Mouse (Mus musculus) CH12.LX (cell line): ENCODE measurements around the gene Zdhhc19. TPM values are rescaled to one million over a fixed set of nuclear protein-coding genes. Genes with fewer than 3 reads are reported as not detected.

ENCODE experiments used
- DNase-seq: peaks from one replicate; pipeline ENCODE4 v3.0.0-alpha.2; 2013; ENCODE audit errors: extremely low read depth
- H3K27ac ChIP-seq: 2 replicates; pipeline ENCODE4 v1.5.1; 2012; ENCODE audit warnings: low read depth, mild to moderate bottlenecking, control low read depth, moderate library complexity; ENCODE audit not compliant: insufficient read depth
- H3K27me3 ChIP-seq: replicated peaks from 2 replicates; pipeline ENCODE3; 2012; ENCODE audit warnings: inconsistent platforms
- H3K36me3 ChIP-seq, 2 experiments: replicated peaks in 1 of 2; 2 replicates each; pipeline versions ENCODE3 to v1.6.1; 2012; ENCODE audit warnings: inconsistent platforms in 1 of 2, low read length in 1 of 2, mild to moderate bottlenecking in 1 of 2, mixed read lengths in 1 of 2, moderate library complexity in 1 of 2; ENCODE audit not compliant: control insufficient read depth in 1 of 2, insufficient read depth in 1 of 2
- H3K4me1 ChIP-seq, 2 experiments: 2 replicates each; pipeline ENCODE4 v1.6.1; 2012; ENCODE audit warnings: inconsistent platforms in 1 of 2, moderate library complexity in 1 of 2; ENCODE audit not compliant: insufficient read depth in 2 of 2, control insufficient read depth in 1 of 2
- H3K4me2 ChIP-seq: 2 replicates; pipeline ENCODE4 v1.6.1; 2012; ENCODE audit warnings: low read depth, mild to moderate bottlenecking, control low read depth; ENCODE audit not compliant: poor library complexity, insufficient read depth, severe bottlenecking
- H3K4me3 ChIP-seq, 3 experiments: fragments of 150-350 bp in 1 of 3; sonication (generic) in 1 of 3; replicated peaks in 1 of 3; 2 replicates each; pipeline versions ENCODE3 to v1.5.1; 2011 to 2012; ENCODE audit warnings: low read depth in 2 of 3, low read length in 2 of 3, mild to moderate bottlenecking in 2 of 3, moderate library complexity in 2 of 3, control low read depth in 1 of 3, improper control_type of control experiment in 1 of 3, inconsistent platforms in 1 of 3, mixed read lengths in 1 of 3; ENCODE audit not compliant: poor library complexity in 1 of 3
- H3K79me2 ChIP-seq: replicated peaks from 2 replicates; pipeline ENCODE4 v1.6.1; 2012; ENCODE audit warnings: mild to moderate bottlenecking, moderate library complexity; ENCODE audit not compliant: control insufficient read depth, poor library complexity, insufficient read depth, severe bottlenecking; ENCODE audit errors: extremely low read depth
- H3K9ac ChIP-seq: 2 replicates; pipeline ENCODE4 v1.6.1; 2012; ENCODE audit warnings: low read depth, mild to moderate bottlenecking, control low read depth, moderate library complexity; ENCODE audit not compliant: insufficient read depth
- H3K9me3 ChIP-seq: replicated peaks from 2 replicates; pipeline ENCODE3; 2012; ENCODE audit warnings: low read length, inconsistent platforms, mixed read lengths
- CTCF ChIP-seq, 2 experiments: IDR thresholded peaks in 1 of 2; conservative IDR thresholded peaks in 1 of 2; 2 replicates each; pipeline ENCODE4 v1.5.1; 2011 to 2012; ENCODE audit warnings: low read depth in 2 of 2, low read length in 2 of 2, improper control_type of control experiment in 1 of 2, inconsistent platforms in 1 of 2, mild to moderate bottlenecking in 1 of 2, moderate library complexity in 1 of 2
- E2F4 ChIP-seq: IDR thresholded peaks from 2 replicates; pipeline ENCODE4 v1.6.1; 2011; ENCODE audit warnings: low read depth, low read length, improper control_type of control experiment; ENCODE audit not compliant: insufficient replicate concordance
- ELF1 ChIP-seq: IDR thresholded peaks from 2 replicates; pipeline ENCODE4 v1.6.1; 2014; ENCODE audit warnings: low read depth, mild to moderate bottlenecking, inconsistent platforms, low read length, improper control_type of control experiment
- EP300 ChIP-seq: IDR thresholded peaks from 2 replicates; pipeline ENCODE4 v1.6.1; 2011; ENCODE audit warnings: low read length, improper control_type of control experiment
- ETS1 ChIP-seq: conservative IDR thresholded peaks from 2 replicates; pipeline ENCODE4 v1.6.1; 2012; ENCODE audit warnings: low read depth, mild to moderate bottlenecking, inconsistent platforms, low read length, improper control_type of control experiment, moderate library complexity
- GABPA ChIP-seq: IDR thresholded peaks from 2 replicates; pipeline ENCODE4 v1.6.1; 2012; ENCODE audit warnings: low read depth, low read length, improper control_type of control experiment, inconsistent platforms; ENCODE audit not compliant: insufficient replicate concordance
- HCFC1 ChIP-seq: IDR thresholded peaks from 2 replicates; pipeline ENCODE4 v1.6.1; 2012; ENCODE audit warnings: low read depth, mild to moderate bottlenecking, inconsistent platforms, low read length, improper control_type of control experiment
- IRF4 ChIP-seq: IDR thresholded peaks from 2 replicates; pipeline ENCODE4 v1.6.1; 2014; ENCODE audit warnings: low read depth, mild to moderate bottlenecking, inconsistent platforms, low read length, improper control_type of control experiment
- JUN ChIP-seq: IDR thresholded peaks from 2 replicates; pipeline ENCODE4 v1.6.1; 2011; ENCODE audit warnings: low read depth, mild to moderate bottlenecking, low read length, improper control_type of control experiment, moderate library complexity; ENCODE audit not compliant: insufficient read depth
- JUND ChIP-seq: conservative IDR thresholded peaks from 2 replicates; pipeline ENCODE4 v1.6.1; 2011; ENCODE audit warnings: low read depth, low read length, improper control_type of control experiment
- KAT2A ChIP-seq: IDR thresholded peaks from 2 replicates; pipeline ENCODE4 v1.6.1; 2012; ENCODE audit warnings: low read length, improper control_type of control experiment, inconsistent platforms; ENCODE audit not compliant: insufficient replicate concordance
- MAFK ChIP-seq: IDR thresholded peaks from 2 replicates; pipeline ENCODE4 v1.6.1; 2011; ENCODE audit warnings: low read length, improper control_type of control experiment; ENCODE audit not compliant: insufficient replicate concordance
- MEF2A ChIP-seq: IDR thresholded peaks from 2 replicates; pipeline ENCODE4 v1.6.1; 2014; ENCODE audit warnings: low read depth, mild to moderate bottlenecking, inconsistent platforms, low read length, improper control_type of control experiment, borderline replicate concordance
- MXI1 ChIP-seq: IDR thresholded peaks from 2 replicates; pipeline ENCODE4 v1.6.1; 2011; ENCODE audit warnings: mild to moderate bottlenecking, low read depth, low read length, improper control_type of control experiment
- MYC ChIP-seq: IDR thresholded peaks from 2 replicates; pipeline ENCODE4 v1.6.1; 2011; ENCODE audit warnings: low read depth, mild to moderate bottlenecking, improper control_type of control experiment, low read length
- NRF1 ChIP-seq: IDR thresholded peaks from 2 replicates; pipeline ENCODE4 v1.6.1; 2014; ENCODE audit warnings: low read depth, mild to moderate bottlenecking, inconsistent platforms, low read length, improper control_type of control experiment, moderate library complexity
- PAX5 ChIP-seq: IDR thresholded peaks from 2 replicates; pipeline ENCODE4 v1.6.1; 2012; ENCODE audit warnings: low read length, inconsistent platforms, mixed read lengths
- POLR2A ChIP-seq: IDR thresholded peaks from 2 replicates; pipeline ENCODE4 v1.6.1; 2011; ENCODE audit warnings: low read depth, mild to moderate bottlenecking, improper control_type of control experiment, low read length
- POLR2AphosphoS2 ChIP-seq: IDR thresholded peaks from 2 replicates; pipeline ENCODE4 v1.6.1; 2011; ENCODE audit warnings: low read depth, low read length, improper control_type of control experiment
- RAD21 ChIP-seq: IDR thresholded peaks from 2 replicates; pipeline ENCODE4 v1.6.1; 2011; ENCODE audit warnings: low read depth, mild to moderate bottlenecking, low read length, improper control_type of control experiment, moderate library complexity
- SIN3A ChIP-seq: IDR thresholded peaks from 2 replicates; pipeline ENCODE4 v1.6.1; 2012; ENCODE audit warnings: low read length, improper control_type of control experiment, inconsistent platforms
- TBP ChIP-seq: conservative IDR thresholded peaks from 2 replicates; pipeline ENCODE4 v1.6.1; 2011; ENCODE audit warnings: low read depth, low read length, improper control_type of control experiment
- TCF12 ChIP-seq: IDR thresholded peaks from 2 replicates; pipeline ENCODE4 v1.6.1; 2014; ENCODE audit warnings: low read depth, mild to moderate bottlenecking, inconsistent platforms, low read length, improper control_type of control experiment
- UBTF ChIP-seq: IDR thresholded peaks from 2 replicates; pipeline ENCODE4 v1.6.1; 2012; ENCODE audit warnings: low read depth, mild to moderate bottlenecking, inconsistent platforms, low read length, improper control_type of control experiment, moderate library complexity
- USF1 ChIP-seq: IDR thresholded peaks from 2 replicates; pipeline ENCODE4 v1.6.1; 2014; ENCODE audit warnings: low read depth, mild to moderate bottlenecking, inconsistent platforms, low read length, improper control_type of control experiment
- USF2 ChIP-seq: conservative IDR thresholded peaks from 2 replicates; pipeline ENCODE4 v1.6.1; 2011; ENCODE audit warnings: low read depth, low read length, improper control_type of control experiment
- ZC3H11A ChIP-seq: IDR thresholded peaks from 2 replicates; pipeline ENCODE4 v1.6.1; 2012; ENCODE audit warnings: low read depth, mild to moderate bottlenecking, inconsistent platforms, low read length, improper control_type of control experiment
- ZKSCAN1 ChIP-seq: IDR thresholded peaks from 2 replicates; pipeline ENCODE4 v1.6.1; 2012; ENCODE audit warnings: low read depth, inconsistent platforms, low read length, improper control_type of control experiment, borderline replicate concordance
- ZNF384 ChIP-seq: IDR thresholded peaks from 2 replicates; pipeline ENCODE4 v1.6.1; 2012; ENCODE audit warnings: low read depth, low read length, improper control_type of control experiment, inconsistent platforms
- dilution Hi-C: fragments of 300-500 bp; cut with MboI; formaldehyde crosslinking; loops from 2 replicates; pipeline ENCODE4 v1.14.3; 2020; ENCODE audit warnings: low sequenced_read_pairs; ENCODE audit not compliant: extremely low pct_unique_long_range_greater_than_20kb, extremely low pct_ligation_motif_present
- in situ Hi-C: fragments of 300-500 bp; cut with MboI; formaldehyde crosslinking; loops from 3 replicates; pipeline ENCODE4 v1.14.3; 2019; ENCODE audit warnings: low sequenced_read_pairs, low pct_ligation_motif_present, low pct_unique_long_range_greater_than_20kb, mixed read lengths
- polyA plus RNA-seq: library from polyadenylated mRNA; unstranded; fragments of >175 nt; gene quantifications from 2 replicates; pipeline ENCODE4 v1.2.1, GENCODE M21; 2012; ENCODE audit warnings: low read depth; ENCODE audit not compliant: insufficient read length
- total RNA-seq, 2 experiments: library from RNA; depleted of rRNA; stranded (reverse); fragments of 300-350 nt in 1 of 2; fragments of >200 nt in 1 of 2; gene quantifications; 2 replicates each; pipeline ENCODE4 v1.2.3; 2012 to 2014

Gene Zdhhc19
- total and polyA plus RNA-seq, 3 experiments, result not detected

- dilution Hi-C loops, result no loop called here
- TF ChIP-seq TCF12 (no peak), JUN (no peak), HCFC1 (no peak), KAT2A (no peak), EP300 (no peak), TBP (no peak), IRF4 (no peak), MYC (no peak), JUND (no peak), MXI1 (no peak), SIN3A (no peak), USF1 (no peak), RAD21 (no peak), CTCF (conservative IDR thresholded peaks at IDR 0.05 in 1 of 2, IDR thresholded peaks at IDR 0.05 in 1 of 2; ENCODE audit: low read depth in 2 of 2, low read length in 2 of 2) (no peak), ZKSCAN1 (no peak), ELF1 (no peak), ETS1 (no peak), GABPA (no peak), ZNF384 (no peak)
- peaks cover 16 to 44% of the 10 kb centered on the region in 2 experiments for H3K36me3 ChIP-seq
Observed at GRCm38 (mm10) chr16:32472276-32473015, 23.6 kb upstream of the Zdhhc19 start.

GRCm38 (mm10) chr16:32477315-32477714 lies 18.8 kb upstream of the Zdhhc19 start:
- Histone ChIP-seq H3K9ac (no peak overlapping the region), H3K4me1 (no peaks in the 10 kb centered on the region), H3K4me3 (no peak overlapping the region), H3K27ac (no peak overlapping the region), H3K9me3 (no peaks in the 10 kb centered on the region), H3K79me2 (no peaks in the 10 kb centered on the region), H3K36me3 (peaks cover 2 to 13% of the 10 kb centered on the region in 2 experiments), H3K4me2 (no peak overlapping the region), H3K27me3 (no peaks in the 10 kb centered on the region)
- dilution Hi-C loops, result no loop called here
- in situ Hi-C loops, result no loop called here
- no peak for DNase-seq
- TF ChIP-seq POLR2A (no peak), E2F4 (no peak), UBTF (no peak), ELF1 (no peak), ZNF384 (no peak), ZC3H11A (no peak), NRF1 (no peak), USF2 (no peak), PAX5 (no peak), MEF2A (no peak), KAT2A (no peak), POLR2AphosphoS2 (no peak), MAFK (no peak), TCF12 (no peak), ZKSCAN1 (no peak)

More at GRCm38 (mm10) chr16:32472276-32473015, 23.6 kb upstream of the Zdhhc19 start:
- Histone ChIP-seq H3K9ac (no peak overlapping the region), H3K4me3 (no peak overlapping the region), H3K27ac (no peak overlapping the region), H3K4me2 (no peak overlapping the region), H3K79me2 (no peaks in the 10 kb centered on the region), H3K4me1 (peaks cover 7 to 32% of the 10 kb centered on the region in 2 experiments; a peak in 3 of 4 replicates), H3K27me3 (no peaks in the 10 kb centered on the region), H3K9me3 (no peaks in the 10 kb centered on the region)
- no peak for DNase-seq
- in situ Hi-C loops, result loop anchor here (25.0 kb wide), 1 partner anchor 210 kb away; the partner anchor contains the start of gene Smco1
